Mouse (Mus musculus) frontal cortex, adult 2 months (tissue): ENCODE results near the gene Gpr87. TPM values are rescaled to one million over a fixed set of nuclear protein-coding genes. Genes with fewer than 3 reads are reported as not detected.

Experiments used
- DNase-seq, 2 experiments: peaks; one replicate each; pipeline ENCODE4 v3.0.0; 2022; ENCODE audit warnings: low spot score in 1 of 2; ENCODE audit errors: extremely low spot score in 1 of 2
- polyA plus RNA-seq: library from polyadenylated mRNA; depleted of rRNA; stranded (reverse); fragments of >200 nt; gene quantifications from 2 replicates; pipeline ENCODE4 v1.2.3, GENCODE M21; 2012

Gene Gpr87
- polyA plus RNA-seq, 1 experiment = not detected

DNA sequence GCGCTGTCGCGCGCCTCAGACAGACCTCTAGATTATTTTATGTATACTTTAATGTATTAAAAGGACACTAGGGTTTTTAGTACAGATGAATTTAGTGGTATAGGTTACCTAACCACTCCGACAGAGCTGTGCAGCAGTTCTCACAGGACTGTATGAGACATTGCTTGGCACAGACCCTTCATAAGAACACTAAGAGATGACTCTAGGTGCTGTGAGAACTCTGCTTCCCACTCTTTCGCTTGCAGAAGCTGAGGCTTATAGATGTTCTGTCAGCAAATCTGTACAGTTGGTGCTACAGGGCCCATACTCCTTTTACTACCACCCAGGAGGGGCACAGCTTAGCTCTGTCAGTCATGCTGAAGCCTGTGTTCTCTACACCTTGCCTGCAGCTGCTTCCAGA is 3.2 kb downstream of the Gpr87 start:
- DNase-seq = no peak

DNA sequence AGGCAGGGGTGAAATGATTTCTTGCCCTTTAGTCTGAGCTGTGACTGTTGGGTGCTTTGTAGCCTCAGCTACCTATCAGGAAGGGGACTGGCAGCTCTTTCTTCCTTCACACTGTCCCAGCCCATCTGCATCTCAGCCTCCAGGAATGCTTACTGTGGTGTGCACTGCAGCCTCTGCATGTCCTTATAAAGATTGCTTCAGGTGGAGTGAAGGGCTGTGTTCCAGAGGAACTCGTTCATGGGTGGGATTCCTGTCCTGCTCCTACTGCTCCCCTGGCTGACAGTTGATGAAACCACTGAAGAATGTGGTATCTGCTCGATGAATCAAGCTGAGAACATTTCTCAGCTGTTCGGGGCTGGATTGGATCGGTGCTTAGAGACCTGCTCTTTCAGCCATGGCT is 7.6 kb downstream of the Gpr87 start:
- DNase-seq = no peak

DNA sequence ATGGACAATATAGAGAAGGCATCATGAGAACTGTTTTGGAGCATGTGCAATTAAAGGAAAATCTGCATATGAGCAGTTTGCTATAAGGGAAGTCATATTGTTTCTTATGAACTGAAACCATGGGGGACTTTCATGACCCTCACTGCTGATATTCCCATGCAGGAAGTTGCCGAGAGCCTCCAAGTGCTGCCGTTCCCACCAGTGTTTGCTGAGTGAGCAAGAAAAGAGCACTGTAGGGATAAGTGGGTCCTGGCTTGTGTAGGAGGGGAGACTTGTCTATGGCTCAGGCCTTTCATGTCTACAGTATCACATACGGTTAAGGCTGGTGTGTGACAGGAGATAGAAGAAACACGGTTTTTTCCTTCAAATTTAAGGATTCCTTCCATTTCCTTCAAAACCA is 9.2 kb downstream of the Gpr87 start:
- no peak for DNase-seq

DNA sequence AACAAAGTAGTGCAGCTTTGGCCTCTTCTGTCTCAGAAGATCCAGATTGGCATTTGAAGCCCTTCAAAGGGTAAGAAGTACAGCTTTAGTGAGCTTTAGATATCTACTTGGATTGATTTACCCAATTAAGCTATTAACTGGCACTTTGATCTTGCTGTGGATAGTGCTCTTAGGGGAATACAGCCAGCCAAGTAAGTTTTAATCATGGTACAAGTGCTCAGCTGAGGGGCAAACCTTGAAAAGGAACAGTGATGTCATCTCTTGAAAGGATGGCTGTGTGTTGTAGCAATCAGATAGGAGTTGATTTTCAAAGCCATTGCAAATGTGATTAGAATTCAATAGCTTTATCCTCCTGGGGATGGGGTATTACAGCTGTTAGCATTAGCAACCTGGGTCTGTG is 12.8 kb downstream of the Gpr87 start:
- no peak for DNase-seq

DNA sequence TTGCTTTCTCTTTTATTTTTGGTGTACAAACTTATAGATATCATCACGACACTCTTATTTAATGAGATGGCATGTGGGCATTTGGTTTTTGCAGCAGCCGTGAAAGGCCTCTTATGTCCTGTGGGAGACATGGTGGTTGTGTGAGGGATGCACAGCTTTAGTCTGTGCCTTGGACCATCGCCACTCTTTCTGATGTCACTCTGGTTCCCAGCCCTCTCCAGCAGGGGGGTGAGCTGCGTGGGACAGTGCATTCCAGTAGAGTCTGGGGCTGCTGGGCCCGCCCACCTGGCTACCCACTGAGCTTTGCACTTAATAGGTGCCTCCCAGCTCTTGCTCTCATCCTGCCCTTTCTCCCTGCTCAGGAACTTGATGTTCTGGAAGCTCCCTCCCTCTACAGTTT is 13.8 kb downstream of the Gpr87 start:
- DNase-seq = no peak

DNA sequence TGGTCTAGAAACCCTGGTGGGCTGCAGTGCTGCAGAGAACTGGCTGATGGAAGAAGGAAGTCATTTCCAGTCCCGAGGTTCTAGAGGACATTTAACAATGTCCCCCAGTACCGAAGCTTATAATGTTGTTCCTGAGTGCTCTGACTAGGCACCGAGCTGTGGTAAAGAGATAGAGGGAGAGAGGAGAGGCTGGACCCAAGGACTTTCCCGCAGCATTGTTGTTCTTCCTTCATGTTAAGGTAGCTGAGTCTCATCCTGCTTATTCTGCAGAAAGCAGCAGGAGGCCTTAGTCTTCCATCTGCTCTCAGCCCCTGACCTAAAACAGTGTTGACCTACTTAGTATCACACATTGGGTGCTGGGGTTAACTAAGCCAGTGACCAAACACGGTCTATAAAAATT is 18.0 kb downstream of the Gpr87 start:
- no peak for DNase-seq

DNA sequence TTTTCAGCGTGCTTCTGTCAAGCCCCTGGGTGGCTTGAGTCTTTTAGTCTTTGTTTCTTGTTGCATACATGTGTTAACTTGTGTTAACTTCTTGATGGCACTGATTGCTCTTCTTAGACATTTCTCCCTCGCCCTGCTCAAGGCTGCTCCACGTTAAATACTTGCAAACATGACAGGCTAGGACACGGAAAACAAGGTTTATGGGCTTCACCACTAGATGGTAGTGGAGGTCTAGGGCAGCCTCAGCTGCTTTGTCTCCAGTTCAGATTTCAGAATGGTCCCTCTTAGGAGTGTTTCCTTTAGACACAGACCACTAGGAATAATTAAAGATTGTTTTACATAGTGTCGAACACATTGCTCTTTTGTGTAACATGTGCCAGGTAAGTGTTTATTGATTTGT is 19.7 kb downstream of the Gpr87 start:
- DNase-seq = peak in 1 of 2 experiments; percentile 71

DNA sequence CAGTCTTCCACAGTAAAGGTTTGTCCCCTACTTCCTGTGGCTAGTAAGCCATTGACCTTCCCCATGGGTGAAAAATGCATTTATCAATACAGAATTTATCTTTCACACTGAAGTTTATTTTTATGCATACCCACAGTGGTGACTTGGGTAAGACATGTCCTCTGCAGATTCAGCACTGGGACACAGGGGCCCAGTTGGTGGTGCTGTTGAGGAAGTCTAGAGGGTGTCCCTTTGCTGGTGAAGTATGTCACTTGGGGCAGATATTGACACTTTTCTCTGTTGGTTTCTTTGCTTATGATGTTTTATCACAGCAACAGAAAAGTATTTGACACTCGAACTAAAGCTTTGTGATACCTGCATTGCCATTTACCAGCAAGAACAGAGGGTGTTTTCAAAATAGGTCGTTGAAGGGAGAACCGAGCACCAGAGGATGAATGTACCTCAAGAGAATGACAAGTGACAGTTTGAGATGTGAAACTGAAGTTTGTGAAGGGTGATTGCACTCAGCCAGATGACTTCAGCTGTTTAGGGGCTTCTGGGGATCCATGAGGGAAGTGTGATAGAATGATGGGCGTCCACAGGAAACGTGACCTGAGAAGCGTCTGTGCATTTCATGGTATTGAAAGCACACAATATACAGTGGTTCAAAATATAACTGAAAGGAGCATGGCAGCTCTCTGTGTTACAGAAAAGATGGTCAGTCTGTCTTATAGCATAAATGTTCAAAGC is 20.3 kb downstream of the Gpr87 start:
- no peak for DNase-seq

DNA sequence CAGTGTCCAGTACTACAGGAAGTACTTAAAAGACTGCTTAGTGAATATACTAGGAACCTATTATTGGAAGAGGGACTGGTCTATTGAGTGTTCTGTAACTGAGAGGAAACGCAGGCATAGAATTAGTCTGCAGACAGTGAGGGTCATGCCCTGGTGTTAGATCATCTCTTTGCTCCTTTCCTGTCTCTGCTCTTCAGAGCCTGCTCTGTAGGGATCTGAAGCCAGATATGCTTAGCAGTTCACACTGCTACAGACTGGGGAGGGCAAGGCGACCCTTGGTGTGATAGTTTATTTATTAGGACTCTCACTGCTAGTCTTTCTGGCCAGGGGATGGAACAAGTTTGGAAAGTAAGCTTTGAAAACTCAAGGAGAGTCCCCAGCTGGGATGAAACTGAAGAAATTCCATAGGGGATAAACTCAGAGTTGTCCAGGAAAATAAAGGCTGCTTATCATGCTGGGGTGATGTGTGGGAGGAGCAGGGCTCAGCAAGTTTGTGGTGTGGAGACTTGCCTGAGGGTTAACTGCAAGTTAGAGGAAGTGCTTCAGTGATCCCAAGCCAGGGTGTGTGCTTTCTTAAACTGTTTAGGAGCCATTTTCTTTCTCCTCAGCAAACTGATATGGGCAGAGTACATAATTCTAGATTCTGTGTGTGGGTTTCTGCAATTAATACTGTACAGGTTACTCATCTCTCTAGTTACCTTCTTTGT is 24.8 kb downstream of the Gpr87 start:
- no peak for DNase-seq

DNA sequence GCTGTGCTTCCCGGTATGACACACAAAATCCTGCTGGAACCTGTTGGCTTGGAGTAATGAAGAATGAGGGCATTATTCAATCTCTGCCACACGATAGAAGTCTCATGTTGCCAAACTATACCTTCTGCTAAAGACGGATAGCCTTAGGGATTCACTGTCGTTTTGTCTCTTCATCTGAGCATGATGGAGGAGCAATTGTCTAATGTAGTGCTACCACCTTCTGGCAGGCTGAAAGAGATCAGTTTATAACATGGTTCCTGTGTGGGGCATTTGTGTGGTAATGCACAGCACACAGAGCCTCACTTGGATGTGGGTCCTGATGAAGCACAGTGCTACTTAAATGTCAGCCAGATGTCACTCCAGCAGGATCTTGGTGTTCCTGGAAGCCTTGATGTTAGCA is 25.7 kb downstream of the Gpr87 start:
- DNase-seq = no peak

DNA sequence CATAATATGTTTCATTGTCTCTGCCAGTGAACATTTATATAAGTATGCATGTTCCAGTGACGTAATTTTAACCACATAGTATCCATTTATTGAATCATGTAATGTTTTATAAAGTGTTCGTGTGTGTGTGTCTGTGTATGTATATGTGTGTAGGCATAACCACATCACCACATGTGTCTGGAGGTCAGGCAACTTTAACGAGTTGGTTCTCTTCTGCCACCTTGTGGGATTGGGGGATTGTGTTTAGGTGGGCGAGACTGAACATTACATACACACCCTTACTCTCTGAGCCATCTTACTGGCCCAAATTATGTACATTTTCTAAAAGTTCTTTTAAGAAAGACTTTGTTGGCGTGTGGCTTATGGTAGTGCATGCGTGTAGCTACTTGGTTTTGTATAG is 26.4 kb downstream of the Gpr87 start:
- no peak for DNase-seq

DNA sequence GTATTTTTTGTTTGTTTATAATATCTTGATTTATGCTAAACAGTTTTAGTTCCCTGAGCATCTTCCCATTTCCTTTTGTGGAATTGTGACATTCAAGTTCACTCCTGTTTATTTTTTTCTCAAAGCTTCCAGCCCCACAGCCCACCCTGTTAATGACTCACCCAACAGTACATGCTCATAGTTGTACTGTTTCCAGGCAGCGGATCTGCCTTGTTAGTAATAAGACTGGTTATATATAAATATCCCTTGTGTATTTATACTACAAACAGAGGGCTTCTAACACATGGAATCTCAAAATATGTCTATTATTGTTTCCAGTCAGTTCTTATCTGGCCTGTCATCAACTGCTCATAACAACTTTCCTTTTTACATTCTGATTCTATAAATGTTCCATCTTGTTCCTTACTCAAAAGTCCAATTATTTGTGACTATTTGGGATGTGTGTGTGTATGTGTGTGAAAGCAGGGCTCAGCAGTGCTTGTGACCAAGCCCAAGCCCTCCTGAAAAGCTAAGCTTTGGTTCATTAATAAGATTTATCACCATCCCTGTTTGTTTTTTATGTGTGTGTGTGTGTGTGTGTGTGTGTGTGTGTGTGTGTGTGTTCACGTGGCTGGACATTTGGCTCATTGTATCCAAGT is 27.4 kb downstream of the Gpr87 start:
- DNase-seq = peak in 1 of 2 experiments; percentile 45

DNA sequence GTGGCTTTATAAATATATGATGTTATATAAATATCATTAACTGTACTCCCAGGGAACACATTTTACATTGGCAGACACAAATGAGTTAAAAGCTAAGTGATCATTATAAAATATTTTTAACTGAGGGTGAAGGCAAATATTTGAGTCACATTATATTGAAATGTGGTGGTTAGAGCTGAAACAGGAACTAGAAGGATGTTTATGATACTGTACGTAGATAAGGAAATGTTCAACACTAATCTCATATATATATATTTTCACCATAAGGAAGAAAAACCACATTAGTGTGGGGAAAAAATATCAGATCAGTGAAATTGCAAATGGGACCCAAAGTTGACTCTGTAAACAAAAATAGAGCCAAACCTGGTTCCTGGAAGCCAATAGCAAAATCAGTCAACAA is 34.4 kb downstream of the Gpr87 start:
- DNase-seq = no peak

DNA sequence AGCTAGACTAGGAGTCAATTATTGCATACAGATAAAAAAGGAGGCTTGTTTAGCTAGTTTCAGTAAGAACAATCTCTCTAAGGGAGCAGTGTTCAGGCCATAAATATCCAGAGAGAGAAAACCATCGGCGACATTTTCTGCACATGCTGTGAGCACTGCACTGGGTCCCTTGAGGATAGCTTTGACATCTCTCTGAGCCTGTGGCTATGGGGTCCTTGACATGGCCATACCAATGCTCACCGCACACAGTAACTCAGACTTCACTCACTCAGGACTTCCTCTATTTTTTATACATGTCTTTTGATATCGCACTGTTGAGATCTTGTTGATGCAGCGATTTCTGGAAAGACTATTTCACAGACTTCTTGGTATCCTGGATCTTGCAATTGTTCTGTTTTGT is 37.9 kb downstream of the Gpr87 start:
- no peak for DNase-seq

DNA sequence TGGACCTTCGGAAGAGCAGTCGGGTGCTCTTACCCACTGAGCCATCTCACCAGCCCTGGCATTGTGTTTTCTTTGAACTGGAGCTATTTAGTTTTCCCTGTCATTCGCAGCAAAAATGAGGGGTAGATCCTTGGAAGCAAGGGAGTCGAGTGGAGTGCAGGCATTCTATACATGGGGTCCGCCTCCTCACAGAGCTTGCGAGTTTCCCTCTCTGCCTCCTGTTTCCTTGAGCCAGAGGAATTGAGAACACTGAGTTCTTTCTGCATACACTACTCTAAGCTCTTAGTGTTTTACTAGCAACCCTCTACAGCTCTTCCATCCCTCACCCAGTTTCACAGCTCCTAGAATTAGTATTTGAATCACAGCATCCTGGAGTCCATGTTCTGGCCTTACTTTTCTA is 39.5 kb downstream of the Gpr87 start:
- DNase-seq = peak; percentile 30 to 33

DNA sequence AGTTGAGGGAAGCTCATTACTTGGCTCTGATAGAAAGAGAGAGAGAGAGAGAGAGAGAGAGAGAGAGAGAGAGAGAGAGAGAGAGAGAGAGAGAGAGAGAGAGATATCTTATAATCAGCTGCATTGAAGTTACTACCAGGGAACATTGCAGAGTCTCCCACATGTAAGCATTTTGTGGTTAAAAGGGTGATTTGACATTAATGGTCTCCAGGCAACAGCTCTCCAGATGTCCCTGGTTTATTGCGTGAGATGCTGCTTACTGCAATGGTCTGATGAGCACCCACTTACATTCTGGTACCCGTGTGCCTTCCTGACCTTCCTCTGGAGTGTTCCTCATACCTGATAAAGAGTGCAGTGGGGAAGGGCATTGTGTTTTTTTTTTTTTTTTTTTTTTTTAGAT is 40.0 kb downstream of the Gpr87 start:
- no peak for DNase-seq

DNA sequence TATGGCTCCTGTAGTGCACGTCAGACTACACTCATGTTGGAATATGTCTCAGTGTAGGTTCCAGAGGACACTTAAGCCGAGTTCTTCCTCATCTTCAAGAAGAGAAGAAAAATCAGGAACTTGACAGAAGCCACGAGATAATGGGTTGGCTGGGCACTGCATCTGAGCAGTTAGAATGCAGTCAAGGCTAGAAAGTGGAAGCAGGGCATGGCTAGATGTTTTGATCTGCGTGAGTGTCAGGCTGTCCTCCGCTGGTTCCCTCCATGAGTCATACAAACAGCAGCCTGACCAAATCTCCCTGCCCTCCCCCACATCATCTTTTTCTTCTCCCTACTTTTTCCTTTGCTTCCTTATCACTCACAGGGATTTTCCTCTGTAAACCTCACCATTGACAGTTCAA is 41.5 kb downstream of the Gpr87 start, which contains the start of gene P2ry14:
TSS of gene P2ry14 (minus strand) at position 195 of the 400 bp plus-strand sequence.
- no peak for DNase-seq

DNA sequence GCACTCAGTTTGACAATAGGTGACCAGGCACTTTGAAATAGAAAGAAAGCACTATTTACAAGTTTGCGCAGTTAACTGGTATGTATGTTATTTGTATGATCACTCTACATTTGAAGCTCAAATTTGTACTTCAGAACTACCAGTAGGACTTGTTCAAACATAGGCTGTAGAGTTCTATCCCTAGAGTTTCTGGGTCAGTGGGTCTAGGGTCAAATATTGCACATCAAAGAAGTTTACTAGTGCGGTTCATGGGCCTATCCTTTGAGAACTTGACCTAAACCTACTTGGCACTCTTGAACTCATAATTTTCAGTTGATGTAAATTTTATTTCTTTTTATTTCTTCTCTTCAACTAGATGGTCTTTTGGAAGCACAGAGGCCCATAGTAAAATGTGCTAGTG is 44.3 kb downstream of the Gpr87 start:
- no peak for DNase-seq

DNA sequence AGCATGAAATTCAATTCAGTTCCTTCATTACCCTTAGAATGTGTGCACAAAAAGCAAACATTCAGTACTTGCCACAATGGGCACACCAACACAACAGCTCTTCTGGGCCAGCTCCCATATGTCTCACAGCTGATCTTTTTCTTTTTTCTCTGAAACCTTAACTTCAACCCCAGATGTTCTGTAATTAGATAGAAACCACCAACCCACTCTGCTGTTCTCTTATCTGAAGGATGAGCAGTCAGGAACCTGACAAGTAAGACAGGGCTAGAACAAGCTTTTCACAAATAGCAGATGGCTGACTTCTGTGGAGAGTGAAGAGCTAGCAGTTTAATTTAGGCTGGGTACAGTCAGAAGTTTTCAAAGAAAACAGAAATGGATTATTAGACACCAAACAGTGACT is 45.3 kb downstream of the Gpr87 start:
- DNase-seq = peak; percentile 28 to 57

DNA sequence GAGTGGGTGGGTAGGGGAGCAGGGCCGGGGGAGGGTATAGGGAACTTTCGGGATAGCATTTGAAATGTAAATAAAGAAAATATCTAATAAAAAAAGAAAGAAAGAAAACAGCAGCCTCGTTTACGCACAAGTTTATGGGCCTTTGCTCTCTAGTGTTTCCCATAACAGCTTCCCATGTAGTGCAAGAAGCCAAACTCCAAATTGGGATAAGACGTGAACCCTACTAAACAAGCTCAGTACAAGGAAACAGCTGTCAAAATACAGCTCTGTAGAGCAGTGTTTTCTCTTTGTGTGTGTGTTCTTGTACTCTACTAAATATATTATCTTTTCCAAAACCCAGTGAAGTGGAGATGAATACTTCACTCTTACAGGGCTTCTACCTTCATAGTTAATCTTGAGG is 49.7 kb downstream of the Gpr87 start:
- DNase-seq = no peak

DNA sequence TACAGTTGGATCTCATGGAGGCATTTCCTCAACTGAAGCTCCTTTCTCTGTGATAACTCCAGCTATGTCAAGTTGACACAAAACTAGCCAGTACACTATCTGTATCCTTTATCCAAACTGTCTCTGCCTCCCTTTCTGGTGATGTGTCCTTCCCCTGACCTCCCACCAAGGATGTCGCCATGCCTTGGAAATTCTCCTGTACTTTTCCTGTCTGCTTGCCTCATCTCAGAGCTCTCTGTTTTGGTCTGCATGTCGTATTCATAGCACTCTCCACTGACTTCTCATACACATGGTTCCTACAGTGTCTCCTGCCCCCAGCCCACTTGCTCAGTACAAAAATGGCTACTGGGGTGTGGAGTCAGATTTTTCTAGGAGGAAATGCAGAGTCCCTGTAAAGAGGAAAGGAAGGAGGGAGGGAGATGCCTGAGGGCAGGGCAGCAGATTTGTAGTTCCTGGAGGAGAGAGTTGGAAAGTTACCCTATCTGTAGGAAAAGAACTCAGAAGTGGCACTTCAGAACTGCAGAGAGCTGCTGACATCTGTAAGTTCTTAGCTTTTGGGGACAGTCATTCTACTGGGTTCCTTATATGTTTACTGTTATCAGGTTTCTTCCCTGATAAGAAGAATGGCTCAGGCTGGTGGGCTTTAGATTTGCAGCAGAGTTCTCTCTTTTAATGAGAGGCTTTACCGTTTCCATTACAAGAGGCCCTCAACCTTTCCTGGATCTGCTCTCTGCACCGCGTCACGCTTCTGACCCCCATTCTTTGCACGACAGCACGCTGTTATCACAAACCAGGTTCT is 53.2 kb downstream of the Gpr87 start:
- no peak for DNase-seq
